Mouse (Mus musculus) megakaryocyte progenitor cell, adult 5-6 weeks (primary cell): ENCODE results near the gene Serpina1a. TPM values are rescaled to one million over a fixed set of nuclear protein-coding genes. Genes with fewer than 3 reads are reported as not detected.
"Not testable (repeated sequence)": the region's sequence is repeated elsewhere in the genome, so short reads cannot be mapped to it uniquely, and the experiment has no call there.

Source experiments
- ATAC-seq: replicated peaks from 2 replicates; pipeline ENCODE4 v1.8.0; 2016; ENCODE audit warnings: mild to moderate bottlenecking, moderate TSS enrichment, inconsistent platforms; ENCODE audit not compliant: poor library complexity
- total RNA-seq, 2 experiments: library from RNA; stranded (forward) in 1 of 2; stranded (reverse) in 1 of 2; fragments of 157-497, 149-512 nt in 1 of 2; fragments of 200-1000 nt in 1 of 2; gene quantifications; 2 replicates each; pipeline versions ENCODE4 v1.2.3 to v1.2.4; 2015 to 2017

Serpina1a gene
- total RNA-seq (2015) (not detected in 2 replicates), total RNA-seq (2017) (not detected in 2 replicates)

GRCm38 (mm10) chr12:103863101-103863974, at the start of gene Serpina1a:
Serpina1a (minus strand) TSS chr12:103863562.
- not testable (repeated sequence) for ATAC-seq

- ATAC-seq, result not testable (repeated sequence)
Measured at GRCm38 (mm10) chr12:103909181-103909580, 45.8 kb upstream of the Serpina1a start.

GRCm38 (mm10) chr12:103907746-103908145, 44.4 kb upstream of the Serpina1a start:
- not testable (repeated sequence) for ATAC-seq

GRCm38 (mm10) chr12:103904837-103905340, 41.5 kb upstream of the Serpina1a start, which contains the start of gene Serpina1c:
Serpina1c (minus strand) TSS chr12:103904887.
- not testable (repeated sequence) for ATAC-seq

DNA sequence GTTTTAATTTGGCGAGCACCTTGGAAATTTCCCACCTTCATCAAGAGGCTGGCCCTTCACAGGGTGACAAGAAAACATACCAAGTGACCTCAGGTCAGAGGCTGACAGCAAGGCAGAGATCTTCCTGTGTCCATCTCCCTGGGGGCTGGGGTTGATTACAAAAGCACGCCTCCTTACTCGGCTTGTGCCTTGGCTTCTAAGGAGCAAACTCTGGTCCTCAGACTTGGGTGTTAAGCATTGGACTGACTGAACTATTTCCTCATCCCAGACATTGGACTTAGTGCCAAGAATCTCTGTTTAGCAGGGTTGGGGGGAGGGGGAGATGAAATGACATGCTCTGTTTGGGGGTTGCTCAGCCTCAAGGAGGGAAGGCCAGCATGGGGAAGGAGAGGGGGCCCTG, 38.6 kb upstream of the Serpina1a start:
- not testable (repeated sequence) for ATAC-seq

- ATAC-seq, result not testable (repeated sequence)
Measured at GRCm38 (mm10) chr12:103866873-103867272, 3.5 kb upstream of the Serpina1a start.

- ATAC-seq, result no peak
Measured at GRCm38 (mm10) chr12:103860976-103861375, 2.4 kb downstream of the Serpina1a start.

- not testable (repeated sequence) for ATAC-seq
Measured at GRCm38 (mm10) chr12:103860571-103860970, 2.8 kb downstream of the Serpina1a start.

GRCm38 (mm10) chr12:103859584-103859983, 3.8 kb downstream of the Serpina1a start:
- ATAC-seq, result not testable (repeated sequence)

DNA sequence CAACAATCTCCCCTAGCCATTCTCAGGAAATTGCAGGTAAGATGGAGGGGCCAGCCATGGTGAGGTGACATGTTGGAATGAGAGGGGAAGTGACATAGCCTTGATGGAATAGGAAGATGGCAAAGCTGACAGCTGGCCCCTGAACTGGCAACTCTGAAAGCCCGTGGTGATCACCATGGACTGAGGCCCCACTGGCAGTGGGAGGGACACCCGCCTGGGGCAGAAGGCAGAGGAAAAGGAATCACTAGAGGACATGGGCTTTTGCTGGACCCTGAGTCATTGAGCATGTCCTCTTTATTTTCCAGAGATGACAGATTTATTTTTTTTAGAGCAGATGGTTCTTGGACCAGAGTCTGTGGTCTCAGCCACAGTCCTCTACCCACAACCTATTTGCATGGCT, 10.3 kb downstream of the Serpina1a start:
- not testable (repeated sequence) for ATAC-seq

- not testable (repeated sequence) for ATAC-seq
Measured at GRCm38 (mm10) chr12:103830273-103830672, 33.1 kb downstream of the Serpina1a start, which contains the start of gene Serpina1b. Serpina1b (minus strand) TSS chr12:103830373.

DNA sequence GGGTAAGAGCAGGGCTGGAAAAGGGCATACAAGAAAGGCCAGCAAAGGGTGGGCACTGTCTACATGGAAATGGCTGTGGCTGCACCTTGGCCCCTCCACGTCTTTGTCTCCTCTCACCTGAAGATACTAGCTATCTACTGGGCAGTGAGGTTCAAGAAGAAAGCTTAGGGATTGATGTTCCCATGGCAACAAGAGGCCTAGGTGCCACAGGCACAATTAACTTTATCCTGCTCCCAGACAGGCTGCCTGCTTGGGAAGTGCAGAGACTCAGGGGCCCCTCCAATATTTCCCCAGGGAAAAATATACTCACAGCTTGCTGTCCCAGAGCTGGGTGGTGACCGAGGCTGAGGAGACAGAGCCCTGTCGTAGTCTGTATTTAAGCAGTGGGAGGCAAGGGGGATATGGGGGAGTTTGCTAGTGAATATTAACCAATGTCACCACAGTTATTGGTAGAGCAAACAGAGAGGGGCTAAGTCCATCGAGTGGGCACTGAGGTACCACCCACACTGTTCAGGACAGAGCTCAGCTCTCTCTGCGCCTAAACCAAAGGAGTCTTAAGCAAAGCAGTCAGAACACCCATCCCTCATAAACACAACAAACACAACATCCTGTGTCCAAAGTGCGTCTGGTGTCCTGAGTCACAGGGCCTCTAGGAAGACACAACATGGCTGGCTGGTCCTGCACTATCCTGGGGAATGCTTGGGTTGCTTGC, 35.5 kb downstream of the Serpina1a start:
- not testable (repeated sequence) for ATAC-seq

GRCm38 (mm10) chr12:103823826-103824225, 39.5 kb downstream of the Serpina1a start:
- not testable (repeated sequence) for ATAC-seq

Other genes with a start within 250 kb of the Serpina1a start
- gene Serpina10, start 232.1 kb downstream of the Serpina1a start, total RNA-seq (2015), result not detected in 2 replicates
- not detected in 2 replicates for gene Serpina10, start 232.1 kb downstream of the Serpina1a start, total RNA-seq (2017)
- not detected in 2 replicates for gene Serpina6, start 206.3 kb downstream of the Serpina1a start, total RNA-seq (2015)
- not detected in 2 replicates for gene Serpina6, start 206.3 kb downstream of the Serpina1a start, total RNA-seq (2017)
- not detected in 2 replicates for gene Serpina16, start 187.4 kb downstream of the Serpina1a start, total RNA-seq (2015)
- not detected in 2 replicates for gene Serpina16, start 187.4 kb downstream of the Serpina1a start, total RNA-seq (2017)
- not detected in 2 replicates for gene Serpina1f, start 168.0 kb downstream of the Serpina1a start, total RNA-seq (2015)
- not detected in 2 replicates for gene Serpina1f, start 168.0 kb downstream of the Serpina1a start, total RNA-seq (2017)
- gene Serpina1d, start 90.0 kb downstream of the Serpina1a start, total RNA-seq (2015), result not detected in 2 replicates
- gene Serpina1d, start 90.0 kb downstream of the Serpina1a start, total RNA-seq (2017), result not detected in 2 replicates
- gene Serpina1b, start 33.2 kb downstream of the Serpina1a start, total RNA-seq (2015), result not detected in 2 replicates
- gene Serpina1b, start 33.2 kb downstream of the Serpina1a start, total RNA-seq (2017), result not detected in 2 replicates
- gene Serpina1c, start 41.3 kb upstream of the Serpina1a start, total RNA-seq (2015), result not detected in 2 replicates
- not detected in 2 replicates for gene Serpina1c, start 41.3 kb upstream of the Serpina1a start, total RNA-seq (2017)
- gene Serpina1e, start 95.4 kb upstream of the Serpina1a start, total RNA-seq (2015), result not detected in 2 replicates
- not detected in 2 replicates for gene Serpina1e, start 95.4 kb upstream of the Serpina1a start, total RNA-seq (2017)
- gene Serpina11, start 126.4 kb upstream of the Serpina1a start, total RNA-seq (2015), result 0.22 TPM in 1 of 2 replicates, not detected in the other
- gene Serpina11, start 126.4 kb upstream of the Serpina1a start, total RNA-seq (2017), result not detected in 2 replicates
- gene Serpina9, start 150.2 kb upstream of the Serpina1a start, total RNA-seq (2015), result not detected in 2 replicates
- gene Serpina9, start 150.2 kb upstream of the Serpina1a start, total RNA-seq (2017), result not detected in 2 replicates
- gene Serpina12, start 180.9 kb upstream of the Serpina1a start, total RNA-seq (2015), result 0.24 TPM in 1 of 2 replicates, not detected in the other
- gene Serpina12, start 180.9 kb upstream of the Serpina1a start, total RNA-seq (2017), result 0.30 TPM in 1 of 2 replicates, not detected in the other
- not detected in 2 replicates for gene Serpina5, start 237.6 kb upstream of the Serpina1a start, total RNA-seq (2015)
- gene Serpina5, start 237.6 kb upstream of the Serpina1a start, total RNA-seq (2017), result not detected in 2 replicates
- gene Serpina3a, start 249.2 kb upstream of the Serpina1a start, total RNA-seq (2015), result not detected in 2 replicates
- not detected in 2 replicates for gene Serpina3a, start 249.2 kb upstream of the Serpina1a start, total RNA-seq (2017)